Mouse (Mus musculus) embryo, embryonic 10 days (tissue): ENCODE measurements at regions not wholly inside any gene's neighbourhood (a gene's known extent, or its start where the extent isn't known, plus 50 kb on each side); places are given as distances from the start of the nearest gene placed in this dataset.

Source experiments
- DNase-seq: peaks from one replicate; pipeline ENCODE4 v3.0.0-alpha.2; 2015; ENCODE audit warnings: low spot score

DNA sequence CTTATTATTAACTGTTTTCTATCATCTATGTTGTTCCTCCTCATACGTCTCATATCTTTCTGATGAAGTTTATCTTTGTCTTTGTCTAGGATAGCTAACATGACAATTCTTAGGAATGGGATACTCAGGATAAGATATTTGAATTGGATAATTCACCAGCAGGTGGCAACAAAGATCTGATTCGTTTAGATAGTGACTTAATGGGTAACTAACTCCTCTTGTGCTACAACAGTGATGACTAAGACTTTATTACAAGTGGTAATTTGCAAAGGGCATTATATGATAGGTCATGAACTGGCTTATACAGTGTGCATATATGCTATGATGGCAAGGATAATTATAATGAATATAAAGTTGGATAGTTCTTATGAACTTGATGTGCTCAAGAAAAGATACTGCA, 1207.9 kb downstream of the Nxph1 start:
- DNase-seq = peak; percentile 5

DNA sequence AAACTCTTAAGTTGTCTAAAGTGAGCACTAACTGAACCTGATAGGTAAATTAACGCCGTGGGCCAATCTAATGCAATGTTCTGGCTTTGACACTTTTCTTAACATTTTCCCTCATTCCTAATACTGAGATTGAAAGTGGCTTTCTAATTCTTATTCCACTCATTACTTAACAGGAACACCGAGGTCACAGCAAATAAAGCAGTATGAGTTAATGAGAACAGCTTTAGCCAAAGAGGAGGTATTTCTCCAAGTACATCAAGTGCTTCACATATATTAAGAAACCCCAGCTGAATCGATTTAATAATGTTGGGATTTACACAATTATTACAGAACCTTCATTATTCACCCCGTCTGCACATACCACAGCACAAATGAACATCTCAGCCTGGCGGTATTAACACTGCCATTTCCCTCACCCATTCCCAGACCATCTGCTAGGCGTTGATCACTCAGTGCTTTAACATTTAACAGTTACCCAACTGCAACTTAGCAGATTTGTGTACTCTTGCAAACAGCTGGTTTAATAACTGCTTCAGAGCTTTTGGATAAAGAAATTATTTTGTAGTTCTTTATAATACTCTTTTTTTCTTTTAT, 1233.5 kb downstream of the Nxph1 start:
- DNase-seq = no peak

DNA sequence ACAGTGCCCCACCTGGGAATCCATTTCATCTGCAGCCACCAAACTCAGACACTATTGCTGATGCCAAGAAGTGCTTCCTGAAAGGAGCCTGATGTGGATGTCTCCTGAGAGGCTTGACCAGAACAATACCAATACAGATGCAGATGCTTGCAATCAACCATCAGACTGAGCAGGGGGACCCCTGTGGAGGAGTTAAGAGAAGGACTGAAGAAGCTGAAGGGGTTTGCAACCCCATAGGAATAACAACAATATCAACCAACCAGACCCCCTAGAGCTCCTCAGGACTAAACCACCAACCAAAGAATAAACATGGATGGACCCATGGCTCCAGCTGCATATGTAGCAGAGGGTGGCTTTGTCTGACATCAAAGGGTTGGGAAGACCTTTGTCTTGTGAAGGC, 1237.7 kb downstream of the Nxph1 start:
- DNase-seq = no peak
